Comparison of ENCODE assay signal across 16 mouse cellular contexts in genomic region chr12:24600074-24600473, GRCm38 (mm10). TPM values are rescaled to one million over a fixed set of nuclear protein-coding genes. Genes with fewer than 3 reads are reported as not detected.
DNase-seq lines count a peak whose midpoint lies in the region; ATAC-seq and TF ChIP-seq lines count a peak whose summit lies in the region.
"Had no signal": no experiment of that assay in that cellular context is flagged by ENCODE, and none has a peak within 500 bp of the region (broad histone marks: within the 10 kb centered on the region; RNA-seq: fewer than 3 reads in every experiment).

No protein-coding gene starts in this region.

- 84% methylated on average over 7 of the region's 7 CpGs for WGBS in hindbrain, postnatal 0 days

- H3K4me1 ChIP-seq in hindbrain, postnatal 0 days (ENCODE audit: insufficient read depth, low read length): no peaks in the 10 kb centered on the region; the same call in 1 of the 2 replicates
- H3K4me1 ChIP-seq: embryonic facial prominence, embryonic 12.5 days; forebrain, embryonic 13.5 days; hindbrain, embryonic 13.5 days; intestine, embryonic 15.5 days had no signal

- DNase-seq in CD4-positive helper T cell, adult 2 months (ENCODE audit: low read depth, low spot score): peak; percentile 80
- peak; percentile 70 for DNase-seq in CD4-positive, CD25-positive, alpha-beta regulatory T cell, adult 2 months (ENCODE audit: low read depth, low spot score)
- DNase-seq in naive thymus-derived CD4-positive, alpha-beta T cell, adult 2 months (ENCODE audit: low read depth): peak; percentile 64
- DNase-seq in lung, postnatal 36 days: no peak
- DNase-seq in hindbrain, postnatal 0 days (ENCODE audit: low spot score): no peak
- DNase-seq in yolk sac, embryonic 10.5 days (ENCODE audit: low spot score): no peak

- no peaks in the 10 kb centered on the region for H3K27me3 ChIP-seq in hindbrain, postnatal 0 days (ENCODE audit: insufficient read depth, low read length)
- H3K27me3 ChIP-seq: embryonic facial prominence, embryonic 12.5 days; forebrain, embryonic 13.5 days; hindbrain, embryonic 13.5 days; intestine, embryonic 15.5 days had no signal

- H3K27ac ChIP-seq in hindbrain, postnatal 0 days: no peak overlapping the region
- H3K27ac ChIP-seq: embryonic facial prominence, embryonic 12.5 days; forebrain, embryonic 10.5 days; forebrain, embryonic 13.5 days; gastrocnemius, adult 2 months; hindbrain, embryonic 13.5 days; intestine, embryonic 15.5 days had no signal

- no peak overlapping the region for H3K9ac ChIP-seq in hindbrain, postnatal 0 days (replicated peaks; ENCODE audit: low read length)
- H3K9ac ChIP-seq: embryonic facial prominence, embryonic 12.5 days; forebrain, embryonic 13.5 days; hindbrain, embryonic 13.5 days; intestine, embryonic 15.5 days had no signal

- no peak for TF ChIP-seq CTCF in hindbrain, postnatal 0 days (IDR thresholded peaks at IDR 0.05; ENCODE audit: low read depth)

- no peak overlapping the region for H3K4me3 ChIP-seq in hindbrain, postnatal 0 days (ENCODE audit: low read length)
- H3K4me3 ChIP-seq: embryonic facial prominence, embryonic 12.5 days; erythroblast, embryonic 14.5 days; forebrain, embryonic 10.5 days; forebrain, embryonic 13.5 days; gastrocnemius, adult 2 months; hindbrain, embryonic 13.5 days; intestine, embryonic 15.5 days had no signal

- H3K9me3 ChIP-seq in hindbrain, postnatal 0 days (ENCODE audit: low read length): no peaks in the 10 kb centered on the region
- H3K9me3 ChIP-seq: embryonic facial prominence, embryonic 12.5 days; forebrain, embryonic 10.5 days; forebrain, embryonic 13.5 days; hindbrain, embryonic 13.5 days; intestine, embryonic 15.5 days had no signal

- H3K36me3 ChIP-seq in hindbrain, postnatal 0 days (ENCODE audit: insufficient read depth, low read length): no peaks in the 10 kb centered on the region
- H3K36me3 ChIP-seq: embryonic facial prominence, embryonic 12.5 days; forebrain, embryonic 10.5 days; hindbrain, embryonic 13.5 days; intestine, embryonic 15.5 days had no signal

- peak; percentile 62 for ATAC-seq in activated CD4-positive, CD25-positive, alpha-beta regulatory T cell, adult 4 months
- ATAC-seq in erythroid progenitor cell, adult 5-6 weeks (replicated peaks; ENCODE audit: low FRiP score, poor library complexity, severe bottlenecking): no peak
- no peak for ATAC-seq in hindbrain, postnatal 0 days

- no peak overlapping the region for H3K4me2 ChIP-seq in hindbrain, postnatal 0 days (ENCODE audit: low read depth, low read length)
- H3K4me2 ChIP-seq: embryonic facial prominence, embryonic 12.5 days; forebrain, embryonic 13.5 days; heart, embryonic 11.5 days; hindbrain, embryonic 13.5 days; intestine, embryonic 15.5 days had no signal

RNA-seq across cellular contexts. Expression of gene Grhl1, which starts 28.0 kb away (rescaled TPM):
- 1 to 10 TPM; 4.5 to 4.6 TPM for polyA plus RNA-seq in activated CD4-positive, CD25-positive, alpha-beta regulatory T cell, adult 4 months (2017; shearing (Covaris generic))
- not detected in 2 replicates for total RNA-seq in erythroid progenitor cell, adult 5-6 weeks (2015; ENCODE audit: low replicate concordance)
- not detected in 2 replicates for total RNA-seq in erythroid progenitor cell, adult 5-6 weeks (2017; ENCODE audit: low replicate concordance)
- 1.3 and 1.5 TPM in 2 replicates for total RNA-seq in hindbrain, postnatal 0 days (2014; rRNA removed)
- polyA plus RNA-seq in hindbrain, postnatal 0 days (2015; fragmentation: Nextera tagmentation; extraction: Ambion mirVana): 1.2 and 1.4 TPM in 2 replicates

RNA-seq across cellular contexts. Expression of gene Klf11, which starts 51.0 kb away (rescaled TPM):
- 1 to 10 TPM; 2.0 to 2.1 TPM for polyA plus RNA-seq in activated CD4-positive, CD25-positive, alpha-beta regulatory T cell, adult 4 months (2017; shearing (Covaris generic))
- total RNA-seq in erythroid progenitor cell, adult 5-6 weeks (2015; ENCODE audit: low replicate concordance): 30.6 and 40.0 TPM in 2 replicates
- total RNA-seq in erythroid progenitor cell, adult 5-6 weeks (2017; ENCODE audit: low replicate concordance): 46.6 and 52.6 TPM in 2 replicates
- 28.2 and 28.3 TPM in 2 replicates for total RNA-seq in hindbrain, postnatal 0 days (2014; rRNA removed)
- polyA plus RNA-seq in hindbrain, postnatal 0 days (2015; fragmentation: Nextera tagmentation; extraction: Ambion mirVana): 18.0 and 20.4 TPM in 2 replicates

Comparison
In these comparisons a context has a peak if more than half of its experiments do, and no peak if none do; other contexts are left out.
1. DNase-seq: peak in CD4-positive helper T cell, adult 2 months (single experiment), CD4-positive, CD25-positive, alpha-beta regulatory T cell, adult 2 months (single experiment) and naive thymus-derived CD4-positive, alpha-beta T cell, adult 2 months (single experiment); none in lung, postnatal 36 days (single experiment), hindbrain, postnatal 0 days (single experiment) and yolk sac, embryonic 10.5 days (single experiment).